Mouse (Mus musculus) bone marrow, adult 2 months (tissue): ENCODE results near the gene 2210408I21Rik. TPM values are rescaled to one million over a fixed set of nuclear protein-coding genes. Genes with fewer than 3 reads are reported as not detected.
"Not testable (repeated sequence)": the region's sequence is repeated elsewhere in the genome, so short reads cannot be mapped to it uniquely, and the experiment has no call there.

Experiments used
- H3K27ac ChIP-seq: fragments of 200-500 bp; 2 replicates; pipeline ENCODE4 v1.5.1; 2012; ENCODE audit warnings: low read depth, mild to moderate bottlenecking, control low read depth, inconsistent platforms, low read length; ENCODE audit not compliant: control insufficient read depth, poor library complexity, insufficient read depth
- H3K4me1 ChIP-seq: fragments of 200-500 bp; 2 replicates; pipeline ENCODE4 v1.6.1; 2011; ENCODE audit warnings: low read length; ENCODE audit not compliant: control insufficient read depth, insufficient read depth
- H3K4me3 ChIP-seq: fragments of 200-500 bp; replicated peaks from 2 replicates; pipeline ENCODE3; 2011; ENCODE audit warnings: mild to moderate bottlenecking, low read depth, low read length, control low read depth; ENCODE audit not compliant: control insufficient read depth
- CTCF ChIP-seq: fragments of 200-500 bp; IDR thresholded peaks from 2 replicates; pipeline ENCODE4 v1.5.1; 2011; ENCODE audit warnings: low read length, control low read depth; ENCODE audit not compliant: control insufficient read depth, insufficient read depth
- POLR2A ChIP-seq: fragments of 200-500 bp; IDR thresholded peaks from 2 replicates; pipeline ENCODE4 v1.6.1; 2011; ENCODE audit warnings: low read depth, mild to moderate bottlenecking, control low read depth, low read length, borderline replicate concordance; ENCODE audit not compliant: control insufficient read depth
- WGBS: fragments of 180-500 bp; shearing (Covaris S2); methylation state at CpG from one replicate; pipeline ENCODE4 v1.1.7; 2018; 5-methylcytosine and 5-hydroxymethylcytosine counted together
- polyA plus RNA-seq: library from polyadenylated mRNA; stranded (reverse); fragments of >200 nt; gene quantifications from 2 replicates; pipeline ENCODE4 v1.2.4, GENCODE M21; 2011; ENCODE audit warnings: low replicate concordance; ENCODE audit not compliant: missing spikeins, insufficient read depth, insufficient read length

Gene 2210408I21Rik
- polyA plus RNA-seq = 2.0 TPM in 1 of 2 replicates, not detected in the other

DNA sequence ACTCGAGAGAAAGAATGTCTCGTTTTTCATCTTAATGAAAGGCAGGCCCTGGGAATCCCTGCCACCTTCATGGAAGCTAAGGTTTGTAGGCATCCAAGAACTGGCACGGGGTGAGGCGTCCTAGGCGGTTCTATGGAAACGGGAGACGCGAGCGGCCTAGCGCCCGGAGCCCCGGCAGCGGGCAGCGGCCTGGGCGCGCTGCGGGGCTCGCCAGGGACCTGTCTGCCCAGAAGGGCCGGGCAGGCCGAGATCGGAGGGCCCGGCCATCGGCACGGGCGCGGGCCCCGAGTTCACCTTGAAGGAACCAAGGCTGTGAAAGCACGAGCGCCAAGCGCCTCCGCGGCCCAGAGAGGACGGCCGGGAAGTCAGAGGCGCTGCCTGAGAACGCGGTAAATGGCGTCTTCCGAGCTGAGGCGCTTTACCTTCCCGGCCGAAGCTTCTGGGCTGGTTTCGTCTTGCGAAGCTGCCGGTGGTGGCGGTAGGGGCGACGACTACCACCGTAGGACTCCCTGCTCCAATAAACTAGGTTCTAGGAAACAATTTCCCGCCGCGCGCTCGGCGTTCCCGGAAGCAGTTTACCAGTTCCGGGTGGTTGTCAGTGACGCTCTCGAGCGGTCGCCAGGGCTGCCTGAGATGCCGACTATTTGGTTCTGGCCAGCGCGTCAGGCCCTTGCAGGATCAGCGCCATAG lies at the start of gene 2210408I21Rik, which contains the start of gene Slf1:
Gene 2210408I21Rik, plus strand, starts transcription at position 610 of the 690 bp plus-strand sequence.
Gene Slf1, minus strand, starts transcription at position 543 of the 690 bp plus-strand sequence.
- Histone ChIP-seq H3K27ac (peak within 1 kb of the TSS; percentile 27; the same call in 1 of the 2 replicates), H3K4me3 (peak within 1 kb of the TSS; percentile 91), H3K4me1 (no peaks in the 10 kb centered on the region)
- WGBS = under 1% methylated on average over 65 of the region's 65 CpGs
- TF ChIP-seq CTCF (peak; percentile 2; the same call in 1 of the 2 replicates), POLR2A (peak; percentile 54; the same call in 1 of the 2 replicates)

DNA sequence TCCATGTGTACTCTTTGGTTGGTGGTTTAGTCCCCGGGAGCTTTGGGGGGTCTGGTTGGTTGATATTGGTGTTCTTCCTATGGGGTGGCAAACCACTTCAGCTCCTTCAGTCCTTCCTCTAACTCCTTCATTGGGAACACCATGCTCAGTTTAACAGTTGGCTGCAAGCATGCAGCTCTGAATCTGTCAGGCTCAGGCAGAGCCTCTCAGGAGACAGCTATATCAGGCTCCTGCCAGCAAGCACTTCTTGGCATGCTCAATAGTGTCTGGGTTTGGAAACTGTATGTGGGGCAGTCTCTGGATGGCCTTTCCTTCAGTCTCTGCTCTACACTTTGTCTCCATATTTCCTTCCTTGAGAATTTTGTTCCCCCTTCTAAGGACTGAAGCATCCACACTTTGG lies 42.5 kb upstream of the 2210408I21Rik start:
- not testable (repeated sequence) for H3K27ac ChIP-seq, H3K4me1 ChIP-seq, H3K4me3 ChIP-seq
- WGBS = 92% methylated on average over 1 of the region's 1 CpGs

DNA sequence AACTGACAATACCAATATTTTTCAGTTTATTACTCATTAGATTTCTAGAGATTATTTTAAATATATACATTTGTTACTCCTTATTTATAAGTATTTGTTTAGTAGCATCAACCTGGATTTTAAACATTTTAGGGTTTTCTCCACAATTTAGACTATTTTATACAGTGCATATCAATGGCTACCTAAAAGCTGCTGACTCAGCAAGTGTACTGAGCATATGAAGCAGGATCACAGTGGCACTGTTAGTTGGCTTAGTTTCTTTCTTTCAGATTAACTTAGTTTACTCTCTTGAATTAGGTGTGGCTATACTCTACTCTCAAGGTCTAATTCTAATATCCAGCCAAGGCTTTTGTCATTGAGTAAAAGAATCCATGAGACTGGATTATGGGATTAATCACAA lies 27.6 kb upstream of the 2210408I21Rik start:
- H3K4me1 ChIP-seq = no peaks in the 10 kb centered on the region
- H3K27ac ChIP-seq = no peak overlapping the region
- H3K4me3 ChIP-seq = no peak overlapping the region
- TF ChIP-seq POLR2A = no peak
- TF ChIP-seq CTCF = no peak

DNA sequence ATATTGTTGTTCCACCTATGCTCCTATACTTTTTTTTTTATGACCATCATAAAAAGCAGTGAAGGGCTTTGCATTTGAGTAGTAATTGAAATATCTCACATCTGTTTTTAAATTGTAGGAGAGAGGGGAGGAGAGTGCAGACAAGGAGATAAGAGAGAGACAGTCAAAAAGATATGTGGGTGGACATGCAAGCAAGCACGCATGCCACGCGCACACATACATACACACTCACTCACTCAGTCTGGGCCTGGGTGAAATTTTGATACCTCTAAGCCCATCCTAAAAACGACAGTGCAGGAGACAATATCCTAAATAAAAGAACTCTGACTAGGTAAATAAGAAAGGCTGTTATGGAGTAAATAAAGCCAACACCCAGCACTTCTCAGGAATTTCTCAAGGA lies 16.6 kb upstream of the 2210408I21Rik start:
- TF ChIP-seq CTCF = no peak
- TF ChIP-seq POLR2A = no peak
- no peaks in the 10 kb centered on the region for H3K4me1 ChIP-seq
- no peak overlapping the region for H3K27ac ChIP-seq
- 84% methylated on average over 4 of the region's 4 CpGs for WGBS
- no peak overlapping the region for H3K4me3 ChIP-seq

DNA sequence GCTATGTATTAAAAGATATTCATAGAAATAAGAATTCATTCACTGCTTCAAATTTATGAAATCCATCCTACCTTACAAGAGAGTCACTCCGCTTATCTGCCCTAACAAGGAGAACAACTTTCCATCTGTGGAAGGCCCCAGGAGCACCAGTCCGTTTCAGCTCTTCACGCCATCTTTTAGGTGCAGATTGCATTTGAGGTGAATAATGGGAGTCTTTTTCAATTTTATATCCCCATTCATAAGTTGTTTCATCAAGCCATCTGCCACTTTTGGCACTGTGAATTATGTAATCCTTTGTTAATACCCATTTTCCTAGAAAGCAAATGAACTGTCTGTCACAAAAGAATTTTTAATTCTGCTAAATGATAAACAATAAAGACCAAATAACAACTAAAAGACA lies 10.2 kb upstream of the 2210408I21Rik start:
- no peak for TF ChIP-seq CTCF
- Histone ChIP-seq H3K4me1 (no peaks in the 10 kb centered on the region), H3K4me3 (no peak overlapping the region), H3K27ac (no peak overlapping the region)
- WGBS = 86% methylated on average over 3 of the region's 3 CpGs

DNA sequence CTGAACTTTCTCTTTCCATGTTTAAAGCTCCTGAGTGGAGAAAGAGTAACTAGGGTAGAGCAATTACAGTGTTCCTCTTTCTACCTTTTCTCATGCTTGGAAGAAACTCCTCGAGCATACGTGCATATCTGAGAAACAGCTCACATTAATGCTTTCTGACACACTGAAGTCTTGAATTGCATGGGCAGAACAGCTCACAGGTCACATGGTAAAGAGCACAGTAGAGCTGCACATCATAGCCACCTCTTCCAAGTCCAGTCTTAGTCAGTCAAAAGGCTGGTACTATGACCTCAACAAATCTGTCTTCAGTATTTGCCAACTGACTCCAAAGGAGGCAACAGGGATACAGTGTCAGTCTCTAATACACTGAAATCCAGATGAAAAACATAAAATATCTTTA lies 7.1 kb upstream of the 2210408I21Rik start:
- WGBS = 65% methylated on average over 2 of the region's 2 CpGs
- no peak for TF ChIP-seq CTCF
- TF ChIP-seq POLR2A = no peak
- Histone ChIP-seq H3K27ac (no peak overlapping the region), H3K4me3 (no peak overlapping the region), H3K4me1 (no peaks in the 10 kb centered on the region)

DNA sequence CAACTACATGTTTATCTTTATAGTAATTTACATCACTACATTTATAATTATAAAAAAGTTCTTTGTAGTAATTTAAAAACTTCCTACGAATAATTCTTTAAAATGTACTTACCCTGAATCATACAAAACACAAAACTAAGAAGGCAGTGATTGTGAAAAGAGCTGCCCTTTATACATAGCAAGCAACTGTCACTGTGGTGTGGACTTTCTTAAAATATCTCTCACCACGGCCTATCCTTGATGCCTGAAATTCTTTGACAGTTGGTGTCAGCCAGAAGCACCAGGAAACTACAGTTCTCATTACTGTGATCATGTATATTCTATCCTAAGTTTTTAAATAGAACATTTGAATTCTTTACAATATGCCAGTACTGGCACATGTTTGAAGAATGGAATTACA lies 4.2 kb upstream of the 2210408I21Rik start:
- WGBS = 49% methylated on average over 2 of the region's 2 CpGs
- Histone ChIP-seq H3K4me3 (no peak overlapping the region), H3K4me1 (no peaks in the 10 kb centered on the region), H3K27ac (no peak overlapping the region)
- no peak for TF ChIP-seq POLR2A
- TF ChIP-seq CTCF = no peak

DNA sequence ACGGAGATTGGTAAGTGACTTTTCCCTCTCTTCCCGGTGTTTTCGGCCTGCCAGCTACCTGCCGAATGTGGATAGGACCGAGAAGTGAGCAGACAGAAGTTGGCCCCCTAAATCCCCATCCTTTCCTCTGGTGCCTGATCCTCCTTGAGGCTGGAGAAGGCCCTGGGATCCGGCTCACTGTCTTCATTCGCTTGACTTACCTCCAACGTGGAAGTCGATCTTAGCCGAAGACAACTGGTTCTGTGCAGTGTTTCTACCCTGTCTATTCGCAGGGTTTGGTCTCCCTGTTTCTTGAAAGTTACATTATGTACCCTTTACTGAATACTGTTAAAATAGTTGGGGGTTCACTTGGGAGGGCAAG lies 261 bp downstream of the 2210408I21Rik start:
- no peaks in the 10 kb centered on the region for H3K4me1 ChIP-seq
- WGBS = 2% methylated on average over 11 of the region's 11 CpGs
- H3K4me3 ChIP-seq = peak overlapping the region; percentile 91
- H3K27ac ChIP-seq = no peak overlapping the region
- no peak for TF ChIP-seq POLR2A
- no peak for TF ChIP-seq CTCF

DNA sequence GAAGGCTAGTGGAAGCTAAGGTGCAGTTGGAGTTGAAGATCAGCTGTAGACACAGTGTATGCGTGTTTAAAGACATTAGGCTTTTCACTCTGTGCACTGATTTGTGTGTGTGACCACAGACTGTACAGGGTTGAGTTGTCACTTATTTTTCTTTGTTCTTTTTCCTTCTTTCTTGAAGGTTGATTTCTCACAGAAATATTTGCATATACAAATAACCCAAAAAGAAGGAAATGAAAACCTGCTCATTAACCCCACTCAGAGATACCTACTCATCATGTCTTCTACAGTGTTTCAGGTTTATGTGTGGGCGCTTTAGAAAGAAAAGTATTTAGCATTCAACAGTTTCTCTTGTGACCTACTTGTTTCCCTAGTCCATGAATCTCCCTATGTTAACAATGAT lies 5.5 kb downstream of the 2210408I21Rik start:
- H3K27ac ChIP-seq = no peak overlapping the region
- TF ChIP-seq POLR2A (no peak), CTCF (no peak)
- no peaks in the 10 kb centered on the region for H3K4me1 ChIP-seq
- no peak overlapping the region for H3K4me3 ChIP-seq
- 77% methylated on average over 2 of the region's 2 CpGs for WGBS
